Mouse (Mus musculus) kidney, adult 9 months (tissue): ENCODE data around the gene Dnmt1.

Experiments
- DNase-seq: peaks from one replicate; pipeline ENCODE4 v3.0.0; 2022

Gene Dnmt1

GRCm38 (mm10) chr9:20909948-20910347, 49.7 kb downstream of the Dnmt1 start:
- no peak for DNase-seq

GRCm38 (mm10) chr9:20902174-20902491, 57.6 kb downstream of the Dnmt1 start:
- DNase-seq, result no peak

GRCm38 (mm10) chr9:20901466-20902173, 58.1 kb downstream of the Dnmt1 start:
- DNase-seq, result peak; percentile 78

- DNase-seq, result peak; percentile 86
Observed at GRCm38 (mm10) chr9:20898511-20899073, 61.1 kb downstream of the Dnmt1 start, which contains the start of gene Eif3g. TSS of gene Eif3g (minus strand) at chr9:20898623.

- DNase-seq, result no peak
Observed at GRCm38 (mm10) chr9:20897736-20898510, 61.8 kb downstream of the Dnmt1 start.

GRCm38 (mm10) chr9:20895382-20895781, 64.3 kb downstream of the Dnmt1 start:
- DNase-seq, result no peak

- DNase-seq, result no peak
Observed at GRCm38 (mm10) chr9:20894629-20895028, 65.1 kb downstream of the Dnmt1 start.

GRCm38 (mm10) chr9:20893590-20894343, 65.9 kb downstream of the Dnmt1 start:
- DNase-seq, result no peak

- no peak for DNase-seq
Observed at GRCm38 (mm10) chr9:20893069-20893468, 66.6 kb downstream of the Dnmt1 start.

GRCm38 (mm10) chr9:20892104-20892653, 67.5 kb downstream of the Dnmt1 start:
- no peak for DNase-seq

GRCm38 (mm10) chr9:20891339-20892103, 68.2 kb downstream of the Dnmt1 start:
- DNase-seq, result no peak

GRCm38 (mm10) chr9:20890411-20890810, 69.3 kb downstream of the Dnmt1 start:
- DNase-seq, result no peak

- no peak for DNase-seq
Observed at GRCm38 (mm10) chr9:20889185-20890141, 70.2 kb downstream of the Dnmt1 start.

- DNase-seq, result no peak
Observed at GRCm38 (mm10) chr9:20888386-20888765, 71.3 kb downstream of the Dnmt1 start.

GRCm38 (mm10) chr9:20887704-20888385, 71.8 kb downstream of the Dnmt1 start, which contains the start of gene Ppan:
TSS of gene Ppan (plus strand) at chr9:20888175.
- peak; percentile 97 for DNase-seq

GRCm38 (mm10) chr9:20887191-20887590, 72.5 kb downstream of the Dnmt1 start:
- DNase-seq, result no peak

GRCm38 (mm10) chr9:20886563-20886962, 73.1 kb downstream of the Dnmt1 start:
- DNase-seq, result no peak

- no peak for DNase-seq
Observed at GRCm38 (mm10) chr9:20879097-20879792, 80.4 kb downstream of the Dnmt1 start, which contains the start of gene Angptl6. TSS of gene Angptl6 (minus strand) at chr9:20879727.

- no peak for DNase-seq
Observed at GRCm38 (mm10) chr9:20878710-20879065, 81.0 kb downstream of the Dnmt1 start.
